Mouse (Mus musculus) lung, postnatal 4 days (tissue): ENCODE measurements around the gene Il31ra.

Experiments used
- DNase-seq, 2 experiments: peaks; one replicate each; pipeline ENCODE4 v3.0.0; 2021

The Il31ra gene

DNA sequence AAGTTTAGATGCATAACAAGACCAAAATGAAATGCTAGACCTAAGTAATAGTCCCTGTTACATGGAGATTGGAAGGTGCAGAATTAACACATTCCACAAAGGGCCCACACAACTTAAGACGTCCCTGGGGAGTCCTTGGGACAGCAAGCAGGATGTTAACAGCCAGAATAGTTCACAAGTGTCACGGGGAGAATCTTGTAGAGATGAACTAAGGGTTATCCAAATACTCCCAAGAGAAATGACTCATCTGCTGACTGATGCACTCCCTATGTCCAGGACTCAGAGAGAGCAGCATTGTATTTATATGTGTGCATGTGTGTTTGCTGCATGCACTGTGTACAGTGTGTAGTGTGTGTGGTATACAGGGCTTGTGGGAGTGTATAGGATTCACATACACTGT is 37.7 kb downstream of the Il31ra start:
- DNase-seq, result no peak

DNA sequence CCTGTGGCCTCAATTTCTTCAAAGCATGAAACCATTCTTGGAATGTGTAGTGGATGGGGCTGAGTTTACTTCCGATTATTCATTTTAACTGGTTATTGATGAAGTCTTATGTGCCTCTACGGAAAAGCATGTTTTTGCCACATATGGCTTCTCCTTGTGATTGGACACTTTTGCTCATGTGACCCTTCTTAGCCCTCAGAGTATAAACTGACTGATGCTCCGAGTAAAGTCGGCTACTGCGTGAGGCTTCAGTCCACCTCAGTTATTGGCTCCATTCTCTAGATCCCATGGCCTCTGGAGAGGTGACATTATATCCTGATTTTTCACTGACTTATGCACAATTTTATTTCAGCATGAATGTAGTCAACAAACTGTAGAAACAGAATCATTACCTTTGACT is 40.9 kb downstream of the Il31ra start:
- DNase-seq, result no peak

DNA sequence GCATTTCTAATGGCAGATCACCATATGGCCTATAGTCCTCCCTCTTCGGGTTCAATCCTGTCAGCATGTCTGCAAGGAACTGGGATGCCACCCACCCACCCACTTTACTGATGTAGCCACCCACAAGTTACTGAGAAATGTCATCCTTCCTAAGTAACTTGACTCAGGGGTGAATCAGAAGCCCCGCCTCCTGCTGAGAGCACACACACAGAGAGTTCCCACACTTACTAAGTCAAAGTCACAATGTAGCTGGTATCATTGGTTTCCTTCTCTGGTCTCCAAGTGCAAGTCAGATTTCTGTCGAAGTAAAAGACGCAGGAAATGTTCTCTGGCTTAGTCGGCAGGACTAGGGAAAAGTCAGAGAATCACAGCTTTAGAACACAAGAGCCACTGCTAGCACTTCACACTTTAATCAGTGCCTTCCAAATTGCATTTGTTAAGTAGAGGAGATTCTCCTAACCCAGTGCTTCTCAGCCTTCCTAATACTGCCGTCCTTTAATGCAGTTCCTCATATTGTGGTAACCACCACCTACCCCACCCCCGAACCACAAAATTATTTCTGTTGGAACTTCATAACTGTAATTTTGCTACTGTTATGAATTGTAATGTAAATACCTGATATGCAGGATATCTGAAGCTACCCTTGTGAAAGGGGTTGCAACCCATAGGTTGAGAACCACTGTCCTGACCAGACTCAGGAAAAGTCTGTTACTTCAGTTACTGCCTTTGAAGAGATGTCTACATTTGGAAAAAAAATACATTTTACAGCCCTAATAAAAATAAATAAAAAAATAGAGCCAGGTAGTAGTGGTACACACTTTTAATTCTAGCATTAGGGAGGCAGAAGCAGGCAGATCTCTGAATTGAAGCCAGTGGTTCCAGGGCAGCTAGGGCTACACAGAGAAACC is 42.3 kb downstream of the Il31ra start:
- DNase-seq, result no peak

DNA sequence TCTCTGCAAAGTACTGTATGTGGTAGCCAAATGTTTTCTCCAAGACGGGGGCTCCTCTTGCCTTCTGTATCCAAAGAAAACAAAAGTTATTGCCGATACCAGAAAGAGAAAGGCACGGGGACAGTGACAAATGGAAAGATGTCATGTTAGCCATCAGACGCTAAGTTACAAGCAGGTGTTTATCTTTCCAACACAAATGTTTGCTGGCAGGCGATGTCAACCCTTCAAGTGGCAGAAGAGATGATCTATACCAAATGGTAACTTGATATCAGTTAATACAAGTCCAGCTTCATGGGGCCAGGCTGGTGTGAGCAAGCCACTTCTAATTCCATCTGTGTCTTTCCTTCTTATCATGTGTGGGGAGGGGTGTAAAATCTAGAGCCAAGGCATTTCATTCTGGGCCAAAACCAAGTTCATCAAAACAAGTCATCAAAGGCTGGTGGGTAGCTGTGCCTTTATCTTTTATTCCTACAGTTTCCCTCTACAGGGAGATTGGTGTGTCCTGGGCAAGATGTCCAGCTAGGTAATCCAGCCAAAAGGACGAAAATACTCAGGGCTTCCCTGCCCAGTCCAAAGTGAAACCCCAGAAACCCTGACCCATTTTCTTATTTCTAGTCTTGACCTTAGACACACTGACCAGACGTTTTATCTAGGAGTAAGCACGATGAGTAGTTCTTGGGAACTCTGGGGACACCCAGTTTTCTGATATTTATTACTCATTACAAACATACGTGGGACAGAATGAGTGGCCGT is 52.8 kb downstream of the Il31ra start:
- no peak for DNase-seq

DNA sequence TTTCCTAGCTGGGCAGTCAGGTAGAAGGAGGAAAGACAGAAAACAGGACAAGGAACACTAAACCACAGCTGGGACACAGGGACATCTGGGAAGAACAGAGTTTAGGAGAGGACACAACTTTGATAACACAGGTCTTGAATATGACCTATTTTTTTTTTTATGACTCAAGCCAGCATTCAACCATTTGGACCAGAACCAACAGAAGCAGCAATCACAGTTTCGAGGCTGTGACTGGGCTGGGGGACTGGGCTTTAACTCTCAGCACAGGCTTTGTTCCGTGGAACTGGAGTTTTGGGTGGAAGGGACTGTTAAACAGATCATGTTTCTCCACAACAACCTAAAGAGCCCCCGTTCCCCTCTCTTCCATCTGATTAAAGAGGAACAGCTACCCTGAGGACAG is 53.5 kb downstream of the Il31ra start:
- no peak for DNase-seq

DNA sequence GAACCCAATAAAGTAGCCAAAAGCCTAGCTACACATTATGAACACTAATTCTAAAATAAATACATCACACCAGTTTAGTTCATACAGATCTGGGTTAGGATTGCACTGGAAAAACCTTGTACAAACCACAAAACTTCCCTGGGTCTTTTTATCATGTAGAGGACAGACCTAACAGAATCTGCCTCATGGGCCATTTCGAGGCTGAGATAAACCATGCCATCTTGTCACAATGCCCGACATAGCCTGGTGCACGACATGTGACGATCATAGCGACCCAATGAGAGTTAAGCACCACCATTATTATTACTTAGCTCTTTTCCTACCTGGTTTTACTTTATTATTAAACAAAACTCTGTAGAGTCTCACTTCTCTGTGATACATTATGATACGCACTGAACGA is 57.1 kb downstream of the Il31ra start:
- no peak for DNase-seq

DNA sequence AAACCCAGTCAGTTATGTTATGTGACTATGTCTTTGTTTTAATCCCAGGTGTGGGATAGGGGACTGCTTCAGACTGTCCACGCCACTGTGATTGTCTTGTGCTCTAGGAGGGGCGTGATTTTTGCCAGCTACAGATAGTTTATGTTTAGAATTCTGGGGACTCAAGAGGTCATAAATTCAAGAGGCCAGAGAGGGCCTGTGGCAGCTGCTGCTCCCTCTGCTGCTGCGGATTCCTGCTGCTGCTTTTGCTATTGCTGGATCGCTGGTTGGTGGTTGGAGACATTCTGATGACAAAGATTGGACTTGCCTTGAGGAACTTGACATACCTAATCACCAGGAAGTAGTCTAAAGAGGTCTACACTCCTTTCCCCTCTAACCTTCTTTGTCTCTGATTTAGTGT is 57.5 kb downstream of the Il31ra start:
- no peak for DNase-seq

DNA sequence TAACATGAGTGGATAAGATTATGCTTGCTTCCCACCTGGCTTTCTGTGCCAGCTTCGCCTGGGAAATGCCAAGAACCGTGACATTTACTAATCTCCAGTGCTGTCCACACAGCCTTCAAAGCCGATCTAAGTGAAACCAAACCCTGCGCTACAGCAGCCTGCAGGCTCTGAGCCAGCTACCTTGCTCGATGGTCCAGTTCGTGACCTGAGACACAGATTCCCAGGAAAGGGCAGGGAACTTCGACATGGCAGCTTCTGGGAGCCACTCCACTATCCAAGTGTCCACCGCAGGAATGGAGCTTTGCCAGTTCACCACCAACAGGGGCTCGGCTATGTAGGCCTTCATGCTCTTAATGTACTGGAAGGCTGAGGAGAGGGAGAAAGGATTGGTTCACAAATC is 60.6 kb downstream of the Il31ra start:
- no peak for DNase-seq

DNA sequence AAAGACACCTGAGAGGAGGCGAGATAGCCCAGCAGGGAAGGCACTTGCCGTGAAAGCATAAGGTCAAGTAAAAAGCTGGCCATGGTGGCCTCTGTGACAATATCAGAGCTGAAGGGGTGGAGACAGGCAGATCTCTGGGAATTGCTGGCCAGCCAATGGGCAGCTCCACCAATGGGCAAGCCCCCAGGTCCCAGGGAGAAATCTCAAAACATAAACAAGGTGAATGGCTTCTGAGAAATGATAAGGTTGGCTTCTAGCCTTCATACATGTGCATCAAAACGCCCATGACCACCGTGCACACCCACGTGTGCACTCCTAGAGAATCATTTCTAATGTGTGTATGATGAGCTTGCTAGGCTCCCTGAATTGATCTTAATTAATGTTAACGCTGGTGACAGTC is 61.9 kb downstream of the Il31ra start:
- no peak for DNase-seq

DNA sequence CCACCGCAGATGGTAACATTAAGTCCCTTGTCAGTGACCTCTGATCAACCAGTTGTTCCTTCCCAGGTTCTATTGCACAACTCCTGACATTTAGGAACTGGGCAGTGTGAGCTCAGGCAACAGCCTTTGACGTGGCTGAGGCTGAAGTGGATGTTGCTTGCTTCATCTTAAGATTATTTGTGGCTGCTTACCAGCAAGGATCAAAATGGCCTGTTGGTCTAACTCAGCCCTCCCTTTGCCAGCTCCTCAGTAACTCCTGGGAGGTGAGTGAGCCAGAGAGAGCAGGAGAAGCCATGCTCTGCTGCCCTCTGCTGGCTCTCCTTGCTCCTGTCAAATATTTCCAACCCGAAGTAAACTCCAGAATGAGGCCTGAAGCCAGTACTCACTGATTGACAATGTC is 64.3 kb downstream of the Il31ra start:
- DNase-seq, result peak; percentile 72 to 82

DNA sequence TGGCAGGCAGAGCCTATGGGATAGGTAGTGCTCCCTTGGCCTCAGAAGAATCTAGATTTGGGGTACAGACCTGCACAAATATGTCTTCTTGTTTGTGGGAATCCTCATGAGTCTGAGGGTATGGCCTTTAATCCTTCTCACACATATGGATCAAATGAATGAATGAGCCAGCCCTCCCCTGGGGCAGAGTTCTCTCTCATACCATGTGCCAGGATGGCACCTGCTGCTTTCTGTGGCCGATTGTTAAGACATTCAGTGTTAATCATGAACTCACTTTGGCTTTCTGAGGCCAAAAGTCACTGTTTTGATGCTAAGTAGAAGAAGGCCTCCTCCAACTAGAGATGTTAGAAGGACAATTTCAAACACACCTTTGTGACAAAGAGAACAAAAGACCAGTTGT is 67.0 kb downstream of the Il31ra start:
- DNase-seq, result no peak

DNA sequence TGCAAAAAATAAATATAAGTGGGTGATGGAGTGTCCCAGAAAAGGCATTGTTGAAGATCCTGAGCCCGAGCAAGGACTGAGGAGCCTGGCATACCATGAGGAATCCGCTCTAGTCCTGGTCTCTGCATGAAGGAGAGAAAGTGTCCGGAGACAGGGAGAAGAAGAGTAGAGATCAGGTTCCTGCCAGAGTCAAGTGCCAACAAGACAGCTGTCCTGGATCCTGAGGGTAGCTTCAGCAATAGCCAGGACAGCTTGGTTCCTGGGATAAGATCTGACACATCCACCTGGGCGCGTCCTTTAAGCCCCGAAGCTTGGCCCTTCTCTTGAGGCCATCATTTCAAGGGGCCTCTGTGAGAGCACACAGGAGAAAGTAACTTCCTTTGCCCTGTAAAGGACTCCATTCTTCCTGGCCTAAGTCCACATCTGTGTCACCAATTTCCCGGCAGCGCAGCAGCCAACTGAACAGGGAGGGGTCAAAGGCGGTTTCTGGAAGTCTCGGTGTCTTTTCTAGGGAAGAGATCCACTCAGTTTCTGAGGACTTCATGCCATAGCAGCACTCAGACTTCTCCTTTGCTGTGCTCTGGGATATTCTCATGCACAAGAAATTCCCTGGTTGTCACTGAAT is 70.7 kb downstream of the Il31ra start:
- DNase-seq, result no peak

DNA sequence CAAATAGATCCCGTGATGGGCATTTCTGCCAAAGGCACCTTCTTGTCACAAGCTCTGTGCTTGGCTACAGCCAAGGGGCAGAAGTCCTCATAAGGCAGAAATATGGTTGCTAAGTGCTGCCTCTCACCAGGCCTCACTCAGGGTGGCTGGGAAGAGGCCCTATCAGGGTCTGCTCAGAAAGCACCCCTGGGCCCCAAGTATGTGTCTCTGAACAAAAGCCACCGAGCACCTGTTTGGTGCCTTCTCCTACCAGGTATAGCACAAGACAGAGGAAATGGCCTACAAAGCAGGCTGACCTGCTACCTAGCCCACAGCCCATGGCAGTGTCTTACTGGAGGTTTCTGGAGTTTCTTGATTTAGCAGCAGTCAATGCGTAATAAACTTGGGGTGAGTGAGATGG is 71.3 kb downstream of the Il31ra start:
- no peak for DNase-seq

DNA sequence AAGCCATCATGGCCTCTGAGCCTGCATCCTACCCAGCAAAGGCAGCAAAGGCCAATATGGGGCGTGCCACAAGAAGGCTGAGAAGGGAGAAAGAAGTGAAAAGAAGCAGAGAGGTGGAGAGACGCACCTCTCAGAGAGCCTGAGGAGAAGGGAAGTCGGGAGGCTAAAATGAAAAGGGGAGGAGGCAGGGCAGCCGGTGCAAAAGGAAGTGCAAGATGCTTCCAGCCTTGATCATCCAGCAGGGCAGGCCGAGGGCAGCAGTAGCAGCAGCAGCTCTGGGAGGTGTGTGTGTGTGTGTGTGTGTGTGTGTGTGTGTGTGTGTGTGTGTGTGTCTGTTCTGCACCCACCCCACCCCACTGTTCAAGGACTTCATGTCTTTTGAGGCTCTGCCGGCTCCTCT is 71.9 kb downstream of the Il31ra start:
- DNase-seq, result no peak

DNA sequence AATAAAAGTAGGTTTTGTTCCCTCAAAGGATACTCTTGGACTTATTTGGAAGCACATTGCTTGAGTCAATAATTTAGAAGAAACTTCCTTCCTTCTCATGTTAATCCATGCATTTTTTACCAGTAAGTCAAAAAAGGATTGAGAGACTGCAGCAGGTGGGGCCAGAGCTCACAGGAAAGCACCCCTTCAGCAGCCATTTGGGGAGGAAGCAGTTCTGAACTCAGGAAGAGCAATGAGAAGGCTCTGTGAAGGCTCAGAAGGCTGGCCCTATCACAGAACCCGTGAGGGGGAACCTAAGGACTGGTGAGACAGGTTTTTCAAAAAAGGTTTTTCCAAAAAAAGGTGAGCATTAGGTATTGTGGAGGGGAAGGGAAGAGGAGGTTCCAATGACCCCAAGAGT is 79.6 kb downstream of the Il31ra start:
- no peak for DNase-seq

DNA sequence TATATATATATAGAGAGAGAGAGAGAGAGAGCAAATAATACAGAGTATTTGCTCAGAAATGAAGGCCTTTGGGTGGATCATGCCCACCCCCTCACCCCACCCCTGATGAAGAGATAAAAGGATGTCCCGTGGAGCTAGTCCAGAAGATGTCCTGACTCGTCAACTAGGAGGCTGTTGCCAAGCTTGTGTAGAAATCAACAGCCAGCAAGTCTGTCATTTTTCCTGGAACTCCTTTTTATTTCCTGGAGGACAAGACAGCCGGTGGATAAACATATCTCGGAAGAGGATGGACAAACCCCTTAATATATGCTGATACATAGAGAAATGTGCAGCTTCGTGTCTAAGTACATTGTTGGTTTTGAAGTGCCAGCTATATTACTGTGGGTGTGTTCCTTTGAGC is 81.3 kb downstream of the Il31ra start:
- DNase-seq, result no peak

DNA sequence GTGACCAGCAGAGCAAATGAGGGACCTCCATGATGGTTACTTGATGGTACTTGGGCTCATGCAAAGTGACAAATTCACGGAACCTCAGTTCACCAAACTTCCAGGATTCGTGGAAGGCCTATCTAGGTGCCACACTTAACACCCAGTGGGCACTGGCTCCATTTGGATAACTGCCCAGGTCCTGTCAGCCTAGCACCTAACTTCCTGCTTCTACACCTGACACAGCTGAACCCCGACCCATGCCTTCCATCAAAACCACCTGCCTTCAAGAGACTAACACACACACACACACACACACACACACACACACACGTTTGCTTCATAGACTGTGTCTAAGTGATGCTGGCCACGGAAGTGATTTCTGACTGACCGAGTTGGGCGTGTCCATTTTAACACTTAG is 82.3 kb downstream of the Il31ra start:
- DNase-seq, result no peak

DNA sequence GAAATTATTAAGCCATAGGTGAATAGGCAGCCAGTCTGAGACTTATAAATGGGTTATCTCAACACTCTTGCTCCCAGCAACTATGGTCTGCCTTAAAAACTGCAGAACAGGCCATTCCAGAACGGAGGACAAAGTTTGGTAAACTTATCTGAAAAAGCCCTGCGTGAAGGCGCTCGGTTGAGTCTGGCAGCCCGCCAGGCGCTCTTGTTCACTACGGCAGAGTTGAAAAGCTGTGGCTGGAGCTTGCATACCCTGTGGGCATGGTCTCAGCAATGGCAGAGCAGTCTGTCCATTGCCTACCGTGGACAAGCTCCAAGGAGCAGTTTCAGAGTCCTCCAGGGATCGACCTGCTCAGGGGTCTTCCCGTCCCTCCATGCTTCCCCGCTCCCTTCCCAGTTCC is 82.9 kb downstream of the Il31ra start:
- DNase-seq, result peak in 1 of 2 experiments; percentile 43

DNA sequence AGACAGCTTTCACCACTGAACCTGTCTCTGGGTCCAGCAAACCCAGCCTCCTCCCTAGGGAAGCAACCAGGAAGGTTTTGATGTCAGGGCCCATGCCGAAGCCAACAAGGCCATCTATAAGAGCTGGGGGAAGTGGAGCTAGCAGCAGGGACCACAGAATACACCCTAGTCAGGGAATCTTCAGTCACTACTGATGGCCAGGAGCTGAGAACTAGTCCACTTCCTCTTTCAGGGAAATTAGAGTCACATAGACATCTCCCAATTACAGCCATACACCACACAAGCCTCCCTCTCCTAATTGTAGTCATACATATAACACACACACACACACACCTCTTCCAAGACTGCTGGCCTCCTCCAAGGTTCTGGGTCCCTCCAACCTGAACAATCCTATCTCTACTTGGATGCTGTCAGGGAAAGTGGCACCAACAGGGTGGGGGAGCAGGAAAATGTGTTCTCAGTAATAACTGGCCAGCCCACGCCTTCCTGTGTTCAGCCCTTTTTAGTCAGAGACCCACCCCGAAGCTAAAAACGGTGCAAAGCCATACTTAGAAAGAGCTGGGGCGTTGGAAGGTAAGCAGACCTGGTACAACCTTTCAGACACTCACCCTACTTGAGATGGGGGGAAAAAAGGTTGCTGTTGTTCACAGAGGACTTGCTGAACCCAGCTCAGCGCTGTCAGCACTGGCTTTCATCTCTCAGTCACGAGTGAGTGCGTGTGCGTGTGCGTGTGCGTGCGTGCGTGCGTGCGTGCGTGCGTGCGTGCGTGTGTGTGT is 83.5 kb downstream of the Il31ra start:
- no peak for DNase-seq

DNA sequence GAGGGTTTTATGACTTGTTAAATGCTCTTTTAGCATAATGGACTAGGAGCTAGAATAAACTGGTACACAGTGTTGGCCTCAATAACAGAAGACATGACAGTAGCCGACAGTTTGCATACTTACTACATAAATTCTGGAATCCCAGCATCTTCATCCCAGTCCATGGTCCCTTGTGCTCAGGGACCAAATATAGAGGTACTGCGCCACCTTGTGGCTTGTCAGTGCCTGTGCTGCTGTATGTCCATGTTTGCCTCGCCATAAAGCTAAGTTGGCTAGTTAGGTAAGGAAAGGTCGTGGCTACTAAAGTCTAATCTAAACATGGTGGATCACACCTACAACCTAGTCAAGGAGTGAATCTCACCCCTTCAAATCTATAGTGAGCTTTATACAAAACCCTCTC is 84.7 kb downstream of the Il31ra start:
- peak; percentile 38 to 65 for DNase-seq

DNA sequence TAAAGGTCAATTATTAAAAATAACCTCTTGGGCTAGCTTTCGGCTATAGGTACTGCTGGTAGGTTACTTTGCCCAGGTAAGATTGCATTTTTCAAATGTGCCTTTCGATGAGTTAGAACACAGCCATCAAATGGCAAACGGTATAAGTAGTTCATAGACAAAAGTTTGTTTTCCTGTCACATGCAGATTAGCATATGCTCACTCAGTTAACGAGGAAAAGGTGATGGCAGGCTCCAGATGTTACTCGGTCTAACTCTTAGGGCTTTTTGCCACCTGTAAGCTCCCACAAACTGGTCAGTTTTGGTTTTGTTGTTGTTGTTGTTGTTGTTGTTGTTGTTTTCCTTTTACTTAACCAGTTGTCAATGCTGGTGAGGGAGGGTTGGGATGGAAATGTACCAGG is 85.7 kb downstream of the Il31ra start:
- no peak for DNase-seq

DNA sequence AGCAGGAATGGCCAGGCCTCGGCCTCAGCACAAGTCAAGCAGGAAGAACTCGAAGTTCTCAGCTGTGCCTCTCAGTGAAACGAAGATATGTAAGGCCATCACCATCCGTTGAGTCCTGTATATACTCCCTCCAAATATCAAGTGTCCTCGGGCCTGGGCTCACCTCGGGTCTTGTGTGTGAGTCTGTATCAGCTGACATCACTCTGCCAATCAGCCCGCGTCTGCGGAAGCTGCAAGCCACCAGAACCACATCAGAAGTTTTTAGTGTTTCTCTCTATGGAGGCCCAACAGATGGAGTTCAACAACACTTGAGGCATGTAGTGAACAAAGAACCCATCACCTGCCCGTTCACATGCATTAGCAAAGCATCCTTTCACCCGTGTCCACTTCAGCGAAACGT is 86.5 kb downstream of the Il31ra start:
- DNase-seq, result no peak

DNA sequence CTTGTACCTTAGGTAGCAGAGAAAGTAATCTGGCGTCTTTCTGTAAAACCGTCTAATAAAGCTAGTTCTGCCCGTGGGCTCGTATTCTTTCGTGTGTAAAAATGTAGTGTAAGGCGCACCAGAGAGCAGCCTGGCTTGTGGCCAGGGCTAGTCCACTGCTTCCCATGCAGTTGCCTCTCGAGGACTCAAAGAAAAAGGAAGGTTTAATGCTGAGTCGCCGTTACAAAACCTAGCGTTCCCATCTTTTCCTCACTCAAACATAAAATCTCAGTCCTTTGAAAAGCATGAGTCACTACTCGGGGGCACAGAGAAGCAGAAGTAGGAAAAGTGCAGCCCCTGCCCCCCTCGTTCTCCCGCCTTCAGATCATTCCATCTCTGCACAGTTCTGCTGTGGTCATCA is 87.4 kb downstream of the Il31ra start:
- no peak for DNase-seq
